Mouse (Mus musculus): ENCODE data around the gene Ankrd13c.
A peak's percentile ranks its signal among the peaks of the same experiment; 100 is the strongest.
"Not testable (repeated sequence)": the region's sequence is repeated elsewhere in the genome, so short reads cannot be mapped to it uniquely, and the experiment has no call there.

The Ankrd13c gene

DNA sequence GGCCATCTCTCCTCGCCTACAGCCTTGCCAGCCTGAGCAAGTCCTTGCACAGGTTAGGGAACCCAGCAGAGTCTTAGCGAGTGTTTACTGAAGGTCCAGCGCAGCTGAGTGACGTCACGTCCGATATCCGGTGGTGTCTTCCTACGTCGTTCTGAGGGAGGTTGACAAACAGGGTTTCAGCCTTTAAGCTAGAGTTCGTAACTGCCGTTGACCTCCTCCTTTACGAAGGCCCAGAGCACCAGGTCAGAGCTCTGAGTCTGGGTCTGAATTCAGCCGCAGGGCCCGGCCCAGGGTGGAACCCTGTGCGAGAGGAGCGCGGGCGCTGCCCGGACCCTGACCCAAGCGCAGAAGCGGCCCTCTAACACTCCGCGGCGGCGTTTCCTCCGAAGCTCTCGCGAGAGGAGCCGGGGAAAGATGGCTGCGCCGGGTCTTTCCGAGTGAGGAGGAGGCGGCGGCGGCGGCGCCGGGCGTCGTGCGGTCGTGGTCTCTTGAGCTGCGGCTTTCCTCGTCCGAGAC is at the start of gene Ankrd13c:
Gene Ankrd13c, plus strand, starts transcription at position 397 of the 516 bp plus-strand sequence.
- DNase-seq = peak; percentile 88

GRCm38 (mm10) chr3:157897645-157898044 is 49.4 kb upstream of the Ankrd13c start:
- no peak for DNase-seq

DNA sequence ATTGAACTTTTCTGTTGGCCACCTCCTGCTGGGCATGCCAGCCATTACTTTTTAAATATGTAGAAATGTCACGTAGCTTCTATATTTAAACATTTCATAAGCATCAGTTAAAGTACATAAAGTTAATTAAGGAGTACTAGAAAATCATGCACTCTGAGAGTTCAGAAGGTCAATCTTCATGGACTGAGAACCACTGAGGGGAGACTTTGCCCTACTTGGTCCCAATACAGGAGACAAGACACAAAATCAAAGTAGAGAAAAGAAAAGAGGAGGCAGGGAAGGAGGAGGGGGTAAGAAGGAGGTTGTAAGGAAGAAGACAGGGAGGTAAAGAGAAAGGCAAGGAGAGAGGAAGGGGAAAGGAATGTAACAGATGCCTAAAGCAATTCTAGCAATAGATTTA is 47.1 kb upstream of the Ankrd13c start:
- no peak for DNase-seq

GRCm38 (mm10) chr3:157901721-157902120 is 45.3 kb upstream of the Ankrd13c start:
- no peak for DNase-seq

DNA sequence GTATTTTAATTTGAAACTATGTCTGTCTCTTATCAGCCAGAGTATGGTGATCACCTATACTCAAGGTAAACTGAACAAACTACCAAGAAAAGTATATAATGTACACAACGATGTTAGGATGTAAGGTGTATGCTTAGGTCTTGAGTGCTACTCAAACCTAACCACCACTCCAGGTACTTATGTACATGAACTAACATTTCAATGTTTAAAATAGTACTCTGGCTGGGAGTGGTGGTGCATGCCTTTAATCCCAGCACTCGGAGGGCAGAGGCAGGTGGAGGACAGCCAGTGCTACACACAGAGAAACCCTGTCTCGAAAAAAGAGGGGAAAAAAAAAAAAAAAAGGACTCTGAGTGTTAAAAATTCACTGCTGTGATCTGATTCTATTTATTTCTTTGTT is 38.9 kb upstream of the Ankrd13c start:
- no peak for DNase-seq

- DNase-seq = no peak
Measured at GRCm38 (mm10) chr3:157910262-157910661, 36.8 kb upstream of the Ankrd13c start.

GRCm38 (mm10) chr3:157912155-157912554 is 34.9 kb upstream of the Ankrd13c start:
- no peak for DNase-seq

- DNase-seq = no peak
Measured at GRCm38 (mm10) chr3:157916336-157916735, 30.7 kb upstream of the Ankrd13c start.

- no peak for DNase-seq
Measured at GRCm38 (mm10) chr3:157921376-157921775, 25.7 kb upstream of the Ankrd13c start.

GRCm38 (mm10) chr3:157923268-157923835 is 23.7 kb upstream of the Ankrd13c start:
- DNase-seq = no peak

DNA sequence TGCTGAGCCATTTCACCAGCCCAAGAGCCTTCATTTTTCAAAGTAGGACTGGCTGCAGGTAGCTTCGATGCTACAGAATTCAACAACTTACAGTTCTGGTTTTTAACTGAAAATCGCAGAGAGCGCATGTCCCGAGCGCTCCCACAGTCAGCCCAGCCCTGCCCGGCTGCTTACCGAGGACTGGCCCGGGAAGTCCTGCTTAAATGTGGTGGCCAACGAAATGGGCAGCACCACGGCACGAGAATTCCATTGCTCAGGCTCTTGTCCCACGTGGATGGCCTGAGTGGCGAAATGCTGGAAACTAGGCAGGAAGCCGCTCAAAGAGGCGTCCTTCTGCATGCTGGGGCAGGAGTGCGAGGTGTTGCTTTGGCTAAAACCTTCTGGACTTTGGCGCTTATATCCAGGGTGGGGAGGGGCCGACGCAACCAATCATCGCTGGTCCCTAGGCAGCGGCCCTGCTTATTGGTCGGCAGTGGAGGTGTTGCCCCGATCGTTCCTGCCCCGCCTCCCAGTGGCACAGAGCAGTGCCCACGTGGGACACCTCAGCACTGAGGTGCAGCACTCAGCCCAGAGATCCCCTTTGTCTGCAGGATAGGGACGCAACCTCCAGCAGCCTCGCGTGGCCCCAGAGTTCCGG is 22.2 kb upstream of the Ankrd13c start, which contains the start of gene Cth:
Gene Cth, minus strand, starts transcription at position 386 of the 637 bp plus-strand sequence.
- DNase-seq = peak; percentile 91

- no peak for DNase-seq
Measured at GRCm38 (mm10) chr3:157925706-157926510, 21.1 kb upstream of the Ankrd13c start.

DNA sequence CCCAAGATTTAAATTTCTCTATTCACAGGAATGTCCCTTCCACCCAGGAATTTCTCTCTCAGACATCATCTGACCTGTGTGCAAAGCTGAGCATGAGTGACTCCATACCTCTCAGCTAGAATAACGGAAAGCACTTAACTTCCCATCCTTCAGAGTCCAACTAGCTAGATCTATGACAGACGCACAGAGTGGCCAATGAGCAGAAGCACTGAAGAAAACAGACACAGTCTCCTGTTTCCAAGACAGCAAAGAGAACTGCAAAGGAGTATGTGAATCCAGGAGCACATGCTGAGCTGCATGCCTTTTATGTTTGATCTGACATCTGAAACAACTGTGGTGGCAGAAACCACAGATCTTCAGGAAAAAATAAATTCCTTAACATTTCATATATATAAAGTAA is 20.3 kb upstream of the Ankrd13c start:
- DNase-seq = no peak

GRCm38 (mm10) chr3:157928731-157929130 is 18.3 kb upstream of the Ankrd13c start:
- no peak for DNase-seq

- no peak for DNase-seq
Measured at GRCm38 (mm10) chr3:157929417-157929816, 17.6 kb upstream of the Ankrd13c start.

GRCm38 (mm10) chr3:157931592-157931991 is 15.4 kb upstream of the Ankrd13c start:
- DNase-seq = peak; percentile 9

- no peak for DNase-seq
Measured at GRCm38 (mm10) chr3:157932074-157932473, 15.0 kb upstream of the Ankrd13c start.

DNA sequence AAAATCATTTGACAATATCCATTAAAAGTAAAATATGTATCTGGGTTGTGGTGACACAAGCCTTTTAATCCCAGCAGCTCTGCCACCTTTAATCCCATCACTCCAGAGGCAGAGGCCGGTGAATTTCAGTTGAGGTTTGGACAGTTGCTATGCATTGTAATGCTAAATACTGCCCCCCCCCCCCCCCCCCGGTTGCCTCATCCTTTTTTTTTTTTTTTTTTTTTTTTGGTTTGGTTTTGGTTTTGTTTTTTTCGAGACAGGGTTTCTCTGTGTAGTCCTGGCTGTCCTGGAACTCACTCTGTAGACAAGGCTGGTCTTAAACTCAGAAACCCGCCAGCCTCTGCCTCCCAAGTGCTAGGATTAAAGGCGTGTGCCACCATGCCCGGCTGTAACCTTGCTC is 13.8 kb upstream of the Ankrd13c start:
- not testable (repeated sequence) for DNase-seq

- DNase-seq = no peak
Measured at GRCm38 (mm10) chr3:157934301-157934823, 12.7 kb upstream of the Ankrd13c start.

DNA sequence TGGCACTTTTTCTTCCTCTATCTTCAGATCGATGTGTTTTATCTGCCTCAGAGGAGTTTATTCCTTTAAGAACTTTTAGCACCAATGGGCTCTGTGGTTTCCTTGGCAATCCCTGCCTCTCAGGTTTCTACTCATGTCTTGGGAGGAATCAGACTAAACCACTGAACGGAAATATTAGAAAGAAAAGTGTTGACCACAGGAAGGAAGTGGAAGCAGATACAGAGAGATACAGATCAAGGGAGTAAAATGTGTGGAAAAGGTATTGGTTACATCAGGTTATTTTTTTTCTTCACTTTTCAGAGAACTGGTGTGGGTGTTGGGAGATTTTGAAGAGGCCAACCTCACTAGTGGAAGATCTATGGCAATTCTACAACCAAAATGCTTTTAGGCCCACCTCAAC is 8.5 kb upstream of the Ankrd13c start:
- no peak for DNase-seq

DNA sequence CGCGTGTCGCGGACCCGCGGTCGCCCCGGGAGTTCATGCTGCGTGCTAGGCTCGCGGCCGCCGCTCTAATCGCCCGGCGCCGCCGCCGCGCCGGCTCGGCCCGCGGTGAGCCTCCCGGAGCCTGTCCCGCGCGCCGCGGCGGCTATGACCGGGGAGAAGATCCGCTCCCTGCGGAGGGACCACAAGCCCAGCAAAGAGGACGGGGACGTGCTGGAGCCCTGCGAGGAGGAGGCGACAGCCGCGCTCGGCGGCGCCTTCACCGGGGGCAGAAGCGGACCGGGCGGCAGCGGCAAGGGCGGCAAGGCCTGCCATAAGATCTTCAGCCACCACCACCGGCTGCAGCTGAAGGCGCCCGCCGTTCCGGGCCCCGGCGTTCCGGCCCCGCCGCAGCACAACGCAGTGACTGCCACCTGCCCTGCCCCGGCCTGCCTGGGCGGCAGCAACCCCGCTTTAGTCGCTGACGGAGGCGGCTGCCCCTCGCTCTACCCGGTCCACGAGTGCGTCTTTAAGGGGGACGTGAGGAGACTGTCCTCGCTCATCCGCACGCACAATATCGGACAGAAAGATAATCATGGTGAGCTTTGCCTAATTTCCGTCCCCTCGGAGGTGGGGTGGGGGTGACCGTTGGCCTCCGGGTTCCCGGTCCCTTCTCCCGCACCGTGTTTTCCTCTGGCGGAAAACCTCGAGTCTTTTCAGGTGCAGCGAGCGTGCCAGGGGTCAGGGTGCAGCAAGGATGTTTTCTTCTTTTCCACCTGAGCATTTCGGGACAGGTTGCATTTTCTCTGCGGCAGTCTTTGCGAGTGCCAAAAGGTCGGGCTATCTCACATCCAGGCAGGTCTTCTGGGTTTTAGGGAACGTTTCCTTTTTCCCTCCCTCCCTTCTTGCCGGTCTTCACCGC is 593 bp downstream of the Ankrd13c start:
- peak; percentile 61 for DNase-seq

GRCm38 (mm10) chr3:157952716-157953115 is 5.7 kb downstream of the Ankrd13c start:
- DNase-seq = no peak

Data from liver (tissue).